Mouse (Mus musculus): ENCODE data around the gene Csnk2b. TPM values are rescaled to one million over a fixed set of nuclear protein-coding genes. Genes with fewer than 3 reads are reported as not detected.

Gene Csnk2b
- total RNA-seq (2021) (100 to 1,000 TPM; 149 to 170 TPM), polyA plus RNA-seq (2012; rRNA removed) (297 and 301 TPM in 2 replicates)
- long read RNA-seq, transcript Csnk2b-201 (7 exons, 961 nt) = major isoform, 20 of 23 reads
- long read RNA-seq, partial matches to known transcripts = 3 of 23 reads
- long read RNA-seq, other reads (novel, unspliced or antisense) = 0 of 23 reads

DNA sequence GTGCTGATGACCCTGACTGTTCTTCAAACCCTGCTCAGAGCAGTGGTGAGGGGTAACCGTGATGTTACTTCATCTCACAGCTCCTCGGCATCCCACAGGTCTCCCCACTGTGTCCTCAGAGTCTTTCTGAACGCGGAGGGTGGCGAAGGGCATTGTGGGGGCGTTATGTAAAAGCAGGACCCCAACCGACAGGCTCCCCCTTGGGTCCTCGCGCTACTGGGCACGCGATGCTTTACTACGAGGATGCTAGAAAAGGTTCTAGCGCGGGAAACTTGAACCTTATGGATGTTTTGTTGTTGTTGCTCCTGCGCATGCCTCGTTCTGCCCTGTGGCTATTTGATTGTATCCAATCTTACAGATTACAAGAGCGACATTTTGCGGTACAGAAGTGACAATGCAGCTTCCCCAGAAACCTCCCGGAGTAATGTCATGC is at the start of gene Csnk2b:
TSS of gene Csnk2b (minus strand) at position 183 of the 433 bp plus-strand sequence.
- no peak for TF ChIP-seq POLR2A (IDR thresholded peaks at IDR 0.05; ENCODE audit: insufficient read depth, low read depth, low read length)
- peak; percentile 40 for TF ChIP-seq CTCF (IDR thresholded peaks at IDR 0.05)
- H3K79me2 ChIP-seq (replicated peaks; ENCODE audit: control insufficient read depth, insufficient read depth, low read length) = peaks cover 5% of the 10 kb centered on the region; the same call in 1 of the 2 replicates
- no peaks in the 10 kb centered on the region for H3K27me3 ChIP-seq (ENCODE audit: control insufficient read depth, insufficient read depth, low read length)
- H3K9ac ChIP-seq (ENCODE audit: low read depth, low read length) = peak within 1 kb of the TSS; percentile 88
- DNase-seq = peak; percentile 31 to 50
- H3K36me3 ChIP-seq (ENCODE audit: control insufficient read depth, insufficient read depth, low read length) = peaks cover 6% of the 10 kb centered on the region
- intact Hi-C loops (cut with DNase I) = loop anchor here (2.0 to 5.0 kb wide), 3 partner anchors 13 to 115 kb away; partner anchors contain the start of genes Bag6 and Nfkbil1
- peaks cover 8% of the 10 kb centered on the region for H3K4me1 ChIP-seq (ENCODE audit: control insufficient read depth, insufficient read depth, low read length)
- H3K4me3 ChIP-seq = peak within 1 kb of the TSS; percentile 100
- under 1% methylated on average over 19 of the region's 19 CpGs for WGBS
- H3K27ac ChIP-seq = peak within 1 kb of the TSS; percentile 91

DNA sequence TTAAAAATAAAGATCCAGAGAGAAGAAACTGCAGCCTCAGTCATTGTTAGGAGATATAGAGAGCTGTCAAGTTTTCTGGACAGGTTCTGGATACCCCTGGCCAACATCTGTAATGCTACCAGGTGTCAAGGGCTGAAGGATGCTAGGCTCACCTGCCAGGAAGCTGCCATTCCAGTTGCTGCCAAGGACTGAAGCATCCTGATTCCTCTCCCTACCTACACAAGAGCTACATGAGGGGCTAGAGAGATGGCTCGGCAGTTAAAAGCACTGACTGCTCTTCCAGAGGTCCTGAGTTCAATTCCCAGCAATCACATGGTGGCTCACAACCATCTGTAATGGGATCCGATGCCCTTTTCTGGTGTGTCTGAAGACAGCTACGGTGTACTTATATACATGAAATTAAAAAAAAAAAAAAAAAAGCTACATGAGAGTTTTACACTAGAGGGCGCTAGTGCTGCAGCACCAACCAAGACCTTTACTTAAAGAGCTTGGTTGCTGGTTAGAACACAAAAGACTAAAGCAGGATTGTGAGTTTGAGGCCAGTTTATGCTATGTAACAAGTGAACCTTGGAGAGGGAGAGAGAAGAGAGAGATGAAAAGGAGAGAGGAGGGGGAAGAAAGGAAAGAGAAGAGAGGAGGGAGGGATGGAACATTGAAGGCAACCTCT is 46.8 kb upstream of the Csnk2b start:
- no peak overlapping the region for H3K4me3 ChIP-seq
- no peak overlapping the region for H3K27ac ChIP-seq
- WGBS = 12% methylated on average over 4 of the region's 4 CpGs

DNA sequence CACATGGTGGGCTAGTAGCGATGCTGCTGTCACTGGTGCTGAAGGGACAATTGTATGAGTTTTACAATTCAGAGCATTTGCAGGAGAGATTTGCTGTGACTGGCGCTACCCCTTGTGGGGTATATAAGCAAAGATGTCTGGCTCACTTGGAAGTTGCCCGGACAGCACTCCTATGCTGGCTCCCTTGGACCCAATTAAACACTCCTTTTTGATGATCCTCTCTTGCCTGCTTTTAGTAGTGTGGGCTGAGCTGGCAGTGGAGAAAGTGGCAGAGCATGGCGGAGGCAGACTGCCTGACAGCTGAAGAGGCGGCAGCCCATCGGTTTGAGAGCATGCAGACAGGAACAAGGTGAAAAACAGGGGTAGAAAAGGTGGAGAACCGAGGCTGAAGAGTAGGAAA is 45.9 kb upstream of the Csnk2b start:
- Histone ChIP-seq H3K4me3 (no peak overlapping the region), H3K36me3 (ENCODE audit: control insufficient read depth, insufficient read depth, low read length) (peaks cover 9% of the 10 kb centered on the region), H3K27me3 (ENCODE audit: control insufficient read depth, insufficient read depth, low read length) (no peaks in the 10 kb centered on the region), H3K79me2 (replicated peaks; ENCODE audit: control insufficient read depth, insufficient read depth, low read length) (peaks cover 2% of the 10 kb centered on the region; the same call in 1 of the 2 replicates), H3K9ac (ENCODE audit: low read depth, low read length) (no peak overlapping the region), H3K4me1 (ENCODE audit: control insufficient read depth, insufficient read depth, low read length) (peaks cover 4% of the 10 kb centered on the region), H3K27ac (no peak overlapping the region)
- 82% methylated on average over 7 of the region's 7 CpGs for WGBS
- intact Hi-C loops (cut with DNase I) = loop anchor here (2.0 kb wide), 1 partner anchor 69 kb away; no protein-coding TSS in a partner anchor
- no peak for TF ChIP-seq CTCF (IDR thresholded peaks at IDR 0.05)
- TF ChIP-seq POLR2A (IDR thresholded peaks at IDR 0.05; ENCODE audit: insufficient read depth, low read depth, low read length) = no peak
- TF ChIP-seq EP300 (IDR thresholded peaks at IDR 0.05; ENCODE audit: insufficient read depth, low read depth, low read length) = no peak
- DNase-seq = no peak

More for the DNA sequence above, 46.8 kb upstream of the Csnk2b start:
- no peak overlapping the region for H3K9ac ChIP-seq (ENCODE audit: low read depth, low read length)
- H3K4me1 ChIP-seq (ENCODE audit: control insufficient read depth, insufficient read depth, low read length) = peaks cover 2% of the 10 kb centered on the region
- intact Hi-C loops (cut with DNase I) = no loop called here
- TF ChIP-seq POLR2A (IDR thresholded peaks at IDR 0.05; ENCODE audit: insufficient read depth, low read depth, low read length) (no peak), CTCF (IDR thresholded peaks at IDR 0.05) (peak; percentile 86)
- H3K36me3 ChIP-seq (ENCODE audit: control insufficient read depth, insufficient read depth, low read length) = peaks cover 4% of the 10 kb centered on the region; the same call in 1 of the 2 replicates
- 0 out of 2 replicates have a peak, but pooled peaks cover under 1% of the 10 kb centered on the region for H3K79me2 ChIP-seq (replicated peaks; ENCODE audit: control insufficient read depth, insufficient read depth, low read length)
- no peaks in the 10 kb centered on the region for H3K27me3 ChIP-seq (ENCODE audit: control insufficient read depth, insufficient read depth, low read length)
- DNase-seq = no peak

DNA sequence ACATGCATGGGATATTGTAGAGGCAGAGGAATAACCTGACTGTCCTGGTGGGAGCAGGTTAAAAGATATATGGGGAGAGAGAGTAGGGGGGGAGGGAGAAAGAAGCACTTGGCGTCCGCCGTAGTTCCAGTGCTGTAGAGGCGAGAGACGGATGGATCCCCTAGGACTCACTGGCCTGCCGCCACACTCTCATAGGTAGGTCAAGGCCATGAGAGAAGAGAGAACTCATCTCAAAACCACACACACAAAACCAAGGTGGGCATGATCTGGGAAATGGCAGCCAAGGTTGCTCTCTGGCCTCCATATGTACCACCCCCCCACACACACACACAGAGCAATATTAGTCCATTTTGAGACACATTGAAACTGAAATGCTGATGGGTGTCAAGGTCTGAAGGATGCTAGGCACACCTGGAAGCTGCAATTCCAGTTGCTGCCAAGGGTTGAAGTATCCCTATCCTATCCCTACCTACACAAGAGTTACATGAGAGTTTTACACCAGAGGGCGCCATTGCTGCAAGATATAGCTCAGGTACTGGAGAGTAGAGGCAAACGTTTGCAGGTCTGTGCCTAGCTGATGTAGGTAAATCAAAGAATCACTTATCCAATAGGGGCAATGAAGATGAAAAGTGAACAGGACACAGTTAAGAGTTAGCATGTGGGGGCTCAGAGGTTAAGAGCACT is 44.6 kb upstream of the Csnk2b start:
- peak in 1 of 2 experiments; percentile 51 for DNase-seq
- no peak overlapping the region for H3K27ac ChIP-seq
- H3K36me3 ChIP-seq (ENCODE audit: control insufficient read depth, insufficient read depth, low read length) = peaks cover 18% of the 10 kb centered on the region
- H3K4me3 ChIP-seq = no peak overlapping the region
- H3K27me3 ChIP-seq (ENCODE audit: control insufficient read depth, insufficient read depth, low read length) = no peaks in the 10 kb centered on the region
- peaks cover 3% of the 10 kb centered on the region; the same call in 1 of the 2 replicates for H3K79me2 ChIP-seq (replicated peaks; ENCODE audit: control insufficient read depth, insufficient read depth, low read length)
- peaks cover 12% of the 10 kb centered on the region for H3K4me1 ChIP-seq (ENCODE audit: control insufficient read depth, insufficient read depth, low read length)
- WGBS = 72% methylated on average over 8 of the region's 8 CpGs
- H3K9ac ChIP-seq (ENCODE audit: low read depth, low read length) = no peak overlapping the region
- intact Hi-C loops (cut with DNase I) = loop anchor here (2.0 kb wide), 1 partner anchor 70 kb away; no protein-coding TSS in a partner anchor
- TF ChIP-seq CTCF (IDR thresholded peaks at IDR 0.05) = peak; percentile 75
- TF ChIP-seq EP300 (IDR thresholded peaks at IDR 0.05; ENCODE audit: insufficient read depth, low read depth, low read length) = no peak

DNA sequence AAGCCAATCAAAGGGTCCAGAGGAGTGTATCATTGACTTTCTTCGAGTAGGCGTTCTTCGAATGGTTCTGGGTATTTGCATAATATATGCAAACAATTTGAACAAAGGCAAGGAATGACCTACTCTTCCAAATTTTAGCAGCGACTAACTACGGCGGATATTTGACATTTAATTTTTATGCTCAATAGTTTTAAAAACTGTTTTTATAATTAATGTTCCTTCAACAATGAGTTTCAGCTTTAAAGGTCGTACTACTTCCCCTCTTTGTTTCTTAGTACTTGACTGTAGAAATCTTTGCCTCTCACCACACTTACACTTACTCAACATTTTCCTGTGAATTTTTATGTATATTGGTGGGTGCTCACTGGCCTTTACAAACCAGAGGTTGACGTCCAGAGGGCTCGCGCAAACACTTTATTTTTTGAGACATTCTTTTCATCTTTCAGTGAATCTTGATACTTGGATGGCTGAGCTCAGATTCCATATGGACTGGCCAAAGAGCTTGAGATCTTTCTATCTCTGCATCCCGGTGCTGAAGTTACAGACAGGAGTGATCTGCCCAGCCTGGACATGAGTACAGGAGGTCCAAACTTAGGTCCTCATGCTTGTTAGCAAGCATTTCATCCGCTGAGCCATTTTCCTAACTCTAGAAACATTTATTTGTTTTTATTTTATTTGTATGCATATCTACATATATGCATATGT is 43.8 kb upstream of the Csnk2b start:
- peaks cover 18% of the 10 kb centered on the region for H3K36me3 ChIP-seq (ENCODE audit: control insufficient read depth, insufficient read depth, low read length)
- peaks cover 9% of the 10 kb centered on the region; the same call in 1 of the 2 replicates for H3K79me2 ChIP-seq (replicated peaks; ENCODE audit: control insufficient read depth, insufficient read depth, low read length)
- intact Hi-C loops (cut with DNase I) = loop anchor here (2.0 kb wide), 1 partner anchor 71 kb away; no protein-coding TSS in a partner anchor
- DNase-seq = no peak
- 0 out of 2 replicates have a peak overlapping the region, but pooled peaks have one; percentile 16 for H3K9ac ChIP-seq (ENCODE audit: low read depth, low read length)
- 19% methylated on average over 12 of the region's 12 CpGs for WGBS
- no peak for TF ChIP-seq POLR2A (IDR thresholded peaks at IDR 0.05; ENCODE audit: insufficient read depth, low read depth, low read length)
- TF ChIP-seq EP300 (IDR thresholded peaks at IDR 0.05; ENCODE audit: insufficient read depth, low read depth, low read length) = no peak
- no peak for TF ChIP-seq CTCF (IDR thresholded peaks at IDR 0.05)
- peak overlapping the region; percentile 99 for H3K27ac ChIP-seq
- H3K27me3 ChIP-seq (ENCODE audit: control insufficient read depth, insufficient read depth, low read length) = no peaks in the 10 kb centered on the region
- H3K4me1 ChIP-seq (ENCODE audit: control insufficient read depth, insufficient read depth, low read length) = peaks cover 14% of the 10 kb centered on the region
- peak overlapping the region; percentile 63 for H3K4me3 ChIP-seq
